Mouse (Mus musculus) right cerebral cortex, postnatal 4 days (tissue): ENCODE data around the gene Kat6b.
"Not testable (repeated sequence)": the region's sequence is repeated elsewhere in the genome, so short reads cannot be mapped to it uniquely, and the experiment has no call there.

Source experiments
- DNase-seq: peaks from one replicate; pipeline ENCODE4 v3.0.0-alpha.2; 2022

Kat6b gene

GRCm38 (mm10) chr14:21481231-21481630, at the start of gene Kat6b:
Gene Kat6b (plus strand): TSS chr14:21481434.
- DNase-seq = no peak

DNA sequence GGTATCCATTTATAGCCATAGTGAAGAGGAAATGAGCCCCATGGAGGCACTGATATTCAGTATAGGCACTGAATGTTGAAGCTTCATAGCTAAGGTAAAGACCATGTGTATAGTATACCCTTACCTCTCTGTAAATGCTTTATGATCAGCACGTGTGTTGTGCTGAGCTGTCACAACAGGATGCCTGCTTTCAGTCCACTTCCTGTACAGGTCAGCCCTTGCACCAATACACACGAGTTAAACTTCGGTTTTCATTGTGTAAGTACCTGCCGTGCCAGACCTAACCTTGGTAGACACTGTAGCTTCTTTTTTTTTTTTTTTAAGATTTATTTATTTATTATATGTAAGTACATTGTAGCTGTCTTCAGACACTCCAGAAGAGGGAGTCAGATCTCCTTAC, 47.8 kb upstream of the Kat6b start:
- DNase-seq = no peak

DNA sequence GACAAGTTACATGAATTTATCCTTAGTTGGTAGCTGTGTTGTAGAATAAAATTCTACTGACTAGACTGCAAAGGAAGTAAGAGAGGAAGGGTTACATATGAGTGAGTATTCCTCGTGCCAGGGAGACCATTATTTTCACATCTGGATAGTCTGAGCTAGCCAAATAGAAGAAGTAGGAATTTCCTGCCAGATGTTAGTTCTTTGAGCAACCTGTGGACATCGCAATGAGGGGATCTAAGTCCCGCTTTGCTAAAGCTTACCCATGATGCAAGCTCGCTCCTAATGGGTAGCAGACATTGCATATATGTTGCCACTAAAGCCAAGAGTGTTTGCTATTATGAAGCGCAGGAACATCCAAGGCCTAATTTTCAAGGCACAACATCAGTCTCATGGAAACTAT, 47.2 kb upstream of the Kat6b start:
- DNase-seq = no peak

DNA sequence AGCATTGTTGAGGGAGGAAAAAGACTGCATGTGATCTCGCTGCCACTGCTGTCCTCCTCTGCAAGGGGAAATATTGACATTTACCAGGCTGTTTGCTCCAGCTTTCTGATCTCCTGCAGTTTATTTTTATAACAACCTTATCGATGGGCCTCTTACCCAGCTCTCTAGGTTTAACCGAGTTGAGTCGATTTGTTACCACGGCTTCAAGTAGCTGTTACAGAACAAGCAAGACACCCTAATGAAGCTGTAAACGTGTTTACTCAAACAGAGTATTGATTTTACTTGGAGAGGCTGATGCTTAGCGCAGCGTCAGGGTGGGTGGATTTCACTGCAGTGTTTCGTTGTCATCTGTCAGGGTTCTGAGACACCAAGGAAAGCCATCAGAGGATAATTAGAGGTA, 46.5 kb upstream of the Kat6b start:
- DNase-seq = no peak

- DNase-seq = no peak
Measured at GRCm38 (mm10) chr14:21439785-21440184, 41.4 kb upstream of the Kat6b start.

DNA sequence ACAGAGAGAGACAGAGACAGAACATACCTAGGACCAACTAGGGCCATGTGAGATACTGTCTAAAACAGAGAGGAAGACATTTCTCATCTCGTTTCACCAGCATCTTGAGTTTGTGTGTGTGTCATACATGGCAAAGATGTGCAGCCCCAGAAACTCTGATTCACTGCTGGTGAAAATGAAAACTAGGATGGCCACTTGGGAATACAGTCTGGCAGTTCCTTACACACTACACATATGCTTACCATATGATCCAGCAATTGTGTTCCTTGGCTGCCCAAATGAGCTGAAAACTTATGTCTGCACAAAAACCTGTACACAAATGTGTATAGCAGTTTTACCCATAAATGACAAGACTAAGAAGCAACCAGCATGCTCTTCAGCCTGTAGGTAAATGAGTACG, 40.7 kb upstream of the Kat6b start:
- DNase-seq = no peak

DNA sequence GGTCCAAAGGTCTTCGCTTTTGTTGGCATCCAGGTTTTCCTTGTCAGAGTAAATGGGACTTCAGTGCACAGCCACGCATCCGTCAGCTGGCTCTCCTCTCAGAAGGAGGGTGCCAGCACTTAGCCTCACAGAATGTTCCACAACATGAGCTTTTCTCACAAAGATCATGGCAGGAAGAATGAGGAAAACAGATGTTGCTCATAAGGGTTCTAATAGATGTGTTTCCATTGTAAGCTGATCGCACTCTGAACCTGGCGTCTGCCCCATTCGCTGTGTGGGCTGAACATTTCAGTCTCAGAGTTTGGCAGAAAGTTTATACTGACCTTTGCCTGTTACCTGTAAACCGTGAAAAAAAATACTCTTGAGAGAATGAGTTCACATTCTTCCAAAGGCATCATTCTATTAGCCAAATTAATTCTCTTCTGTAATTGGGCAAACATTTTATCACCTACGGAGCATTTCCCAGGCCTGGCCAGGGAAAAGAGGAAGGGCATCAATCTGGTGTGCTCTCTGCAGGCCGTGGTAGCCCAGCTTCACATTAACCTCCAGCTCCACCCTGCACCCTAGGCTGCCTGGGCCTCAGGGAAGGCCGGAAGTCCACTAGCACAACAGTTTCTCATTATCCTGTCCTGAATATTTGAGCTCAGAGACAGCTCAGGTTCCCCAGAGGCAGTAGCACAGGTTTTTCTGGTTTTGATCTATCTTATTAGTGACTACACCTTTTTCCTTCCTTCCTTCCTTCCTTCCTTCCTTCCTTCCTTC, 39.3 kb upstream of the Kat6b start:
- no peak for DNase-seq

- no peak for DNase-seq
Measured at GRCm38 (mm10) chr14:21452581-21452980, 28.7 kb upstream of the Kat6b start.

GRCm38 (mm10) chr14:21453896-21454295, 27.3 kb upstream of the Kat6b start:
- no peak for DNase-seq

DNA sequence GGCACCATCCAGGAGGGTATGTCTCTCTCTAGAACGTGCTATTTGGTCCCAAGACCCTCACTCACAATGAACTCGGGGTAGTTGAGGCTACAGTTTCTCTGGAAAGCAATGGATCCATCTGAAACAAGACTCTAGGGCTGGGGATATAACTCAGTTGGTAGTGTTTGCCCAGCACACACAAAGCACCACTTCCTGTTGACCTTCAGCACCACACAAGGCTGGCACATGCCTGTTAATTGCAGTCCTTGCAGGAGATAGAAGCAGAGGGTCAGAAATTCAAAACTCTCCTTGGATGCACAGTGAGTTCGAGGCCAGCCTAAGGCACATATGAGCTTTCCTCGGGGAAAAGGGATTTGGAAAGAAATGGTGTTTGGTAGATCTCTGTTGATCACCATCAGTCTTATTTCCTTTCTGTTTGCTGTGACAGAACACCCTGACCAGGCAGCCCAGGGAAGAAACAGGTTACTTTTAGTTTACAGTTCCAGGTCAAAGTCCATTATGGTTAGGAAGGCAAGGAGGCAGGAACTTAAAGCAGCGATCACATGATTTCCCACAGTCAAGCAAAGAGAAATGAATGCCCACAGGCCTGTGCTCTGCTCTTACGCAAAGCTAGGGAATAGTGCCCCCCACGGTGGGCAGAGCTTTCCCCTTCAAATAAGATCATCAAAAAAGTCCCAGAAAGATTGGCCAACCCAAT, 25.4 kb upstream of the Kat6b start:
- DNase-seq = no peak

DNA sequence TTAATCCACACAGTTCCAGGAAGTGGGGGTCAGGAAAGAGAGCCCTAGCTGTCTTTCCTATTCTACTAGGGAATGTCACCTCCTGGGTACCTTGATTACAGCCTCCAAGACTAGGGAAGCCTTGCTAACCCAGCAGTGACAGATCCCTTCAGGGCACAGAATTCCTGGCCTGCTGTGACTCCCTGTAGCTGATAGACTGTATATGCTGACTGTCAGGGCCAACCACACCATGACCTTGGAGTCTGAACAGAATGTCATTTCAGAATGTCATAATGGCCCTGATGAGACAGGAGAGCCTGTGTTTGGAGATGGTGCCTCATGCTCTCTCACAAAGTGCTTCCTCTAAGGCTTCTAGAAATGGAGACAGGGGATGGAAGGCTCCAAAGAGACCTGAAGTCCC, 24.7 kb upstream of the Kat6b start:
- DNase-seq = no peak

- DNase-seq = no peak
Measured at GRCm38 (mm10) chr14:21457876-21458275, 23.4 kb upstream of the Kat6b start.

GRCm38 (mm10) chr14:21458696-21459095, 22.5 kb upstream of the Kat6b start:
- no peak for DNase-seq

DNA sequence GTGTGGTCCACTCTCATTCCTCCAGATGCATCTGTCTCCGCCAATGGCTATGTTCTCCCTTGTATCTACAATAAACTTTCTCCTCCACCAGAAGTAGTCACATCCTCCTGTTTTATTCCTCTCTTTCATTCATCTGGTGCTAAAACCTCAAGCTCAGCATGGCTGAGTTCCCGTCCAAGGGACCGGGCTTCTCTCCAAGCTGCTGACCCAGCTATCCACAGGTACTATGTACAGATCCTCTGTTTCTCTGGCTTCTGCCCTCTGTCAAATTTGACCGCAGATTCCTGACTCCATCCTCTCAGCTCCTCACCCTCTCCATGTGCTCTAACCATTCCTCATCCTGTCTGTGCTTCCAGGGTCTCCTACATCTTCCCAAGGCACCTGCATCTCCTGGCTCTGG, 22.1 kb upstream of the Kat6b start:
- DNase-seq = no peak

- no peak for DNase-seq
Measured at GRCm38 (mm10) chr14:21462398-21462797, 18.8 kb upstream of the Kat6b start.

DNA sequence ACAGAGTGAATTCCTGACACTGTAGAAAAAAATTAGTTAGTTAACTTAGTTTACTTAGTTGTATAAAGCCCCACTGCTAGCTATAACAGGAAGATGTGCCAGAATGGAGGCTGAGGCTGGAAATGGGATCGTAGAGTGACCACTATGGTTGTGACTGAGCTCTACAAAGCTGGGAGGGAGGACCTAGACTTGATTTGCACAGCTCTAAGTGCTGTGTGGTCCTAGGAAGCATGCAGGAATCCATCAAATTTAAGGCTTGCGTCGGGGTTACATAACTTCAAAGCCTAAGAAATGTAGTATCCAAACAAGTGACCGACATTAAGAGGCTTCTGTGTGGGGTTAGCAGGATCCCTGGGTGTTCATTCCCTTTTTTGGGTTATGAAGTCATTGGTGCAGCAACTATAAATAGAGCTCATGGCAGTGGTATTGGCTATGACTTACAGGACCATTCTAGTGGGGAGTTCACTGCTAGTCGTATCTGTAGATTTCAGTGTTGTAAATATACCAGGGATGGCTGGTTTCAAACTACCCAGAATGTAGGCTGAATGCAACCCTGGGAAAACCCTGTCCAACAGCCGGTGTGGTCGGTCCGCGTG, 18.0 kb upstream of the Kat6b start:
- no peak for DNase-seq

DNA sequence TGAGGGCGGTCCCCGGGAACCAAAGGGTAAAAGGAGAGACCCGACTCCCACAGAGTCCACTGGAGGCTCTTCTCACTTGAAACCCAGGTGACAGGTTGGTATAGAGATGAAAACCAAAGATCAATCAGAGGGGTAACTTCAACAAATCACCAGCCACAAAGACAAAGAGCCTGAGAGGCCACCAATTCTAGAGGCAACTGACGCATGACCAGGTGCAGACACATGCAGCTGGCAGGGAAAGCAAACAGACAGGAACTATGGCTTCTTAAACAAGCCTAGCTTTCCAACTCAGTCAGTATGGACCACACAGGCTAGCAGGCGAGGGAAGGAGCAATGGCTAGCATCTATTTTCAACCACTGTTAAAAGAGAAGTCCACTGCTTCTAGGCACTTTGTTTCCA, 10.8 kb upstream of the Kat6b start:
- no peak for DNase-seq

- DNase-seq = no peak
Measured at GRCm38 (mm10) chr14:21471975-21472374, 9.3 kb upstream of the Kat6b start.

GRCm38 (mm10) chr14:21474593-21475132, 6.6 kb upstream of the Kat6b start:
- DNase-seq = not testable (repeated sequence)

DNA sequence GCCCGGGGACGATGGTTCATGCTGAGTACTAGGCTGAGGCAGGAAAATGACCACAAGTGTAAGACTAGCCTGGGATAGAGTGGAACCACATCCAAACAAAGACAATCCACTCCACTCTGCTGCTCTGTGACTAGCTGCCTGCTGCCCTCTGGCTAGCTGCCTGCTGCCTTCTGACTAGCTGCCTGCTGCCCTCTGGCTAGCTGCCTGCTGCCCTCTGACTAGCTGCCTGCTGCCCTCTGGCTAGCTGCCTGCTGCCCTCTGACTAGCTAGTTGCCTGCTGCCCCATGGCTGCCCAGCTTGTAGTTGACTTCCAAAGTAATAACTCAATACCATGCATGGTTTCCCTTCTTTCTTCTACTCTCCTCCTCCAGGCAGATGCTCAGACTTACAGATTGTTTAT, 4.1 kb upstream of the Kat6b start:
- DNase-seq = no peak

- DNase-seq = no peak
Measured at GRCm38 (mm10) chr14:21479566-21479965, 1.7 kb upstream of the Kat6b start.

DNA sequence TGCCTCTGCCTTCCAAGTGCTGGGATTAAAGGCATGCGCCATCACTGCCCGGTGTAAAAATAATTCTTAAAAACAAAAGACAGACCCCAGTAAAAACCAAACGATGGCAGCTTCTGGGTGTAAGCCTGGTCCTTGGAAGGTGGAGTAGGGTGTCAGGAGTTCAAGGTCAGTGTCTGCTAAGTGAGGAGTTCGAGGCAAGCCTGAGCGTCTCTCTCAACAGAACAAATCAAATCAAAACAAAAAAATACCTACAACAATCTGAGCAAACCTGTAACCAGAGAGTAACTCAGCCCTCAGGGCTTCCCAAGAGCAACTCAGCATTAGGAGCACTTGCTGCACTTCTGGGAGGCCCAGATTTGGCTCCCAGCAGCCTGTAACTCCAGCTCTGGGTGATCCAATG, 1.0 kb upstream of the Kat6b start:
- no peak for DNase-seq

- no peak for DNase-seq
Measured at GRCm38 (mm10) chr14:21484199-21484598, 3.0 kb downstream of the Kat6b start.

DNA sequence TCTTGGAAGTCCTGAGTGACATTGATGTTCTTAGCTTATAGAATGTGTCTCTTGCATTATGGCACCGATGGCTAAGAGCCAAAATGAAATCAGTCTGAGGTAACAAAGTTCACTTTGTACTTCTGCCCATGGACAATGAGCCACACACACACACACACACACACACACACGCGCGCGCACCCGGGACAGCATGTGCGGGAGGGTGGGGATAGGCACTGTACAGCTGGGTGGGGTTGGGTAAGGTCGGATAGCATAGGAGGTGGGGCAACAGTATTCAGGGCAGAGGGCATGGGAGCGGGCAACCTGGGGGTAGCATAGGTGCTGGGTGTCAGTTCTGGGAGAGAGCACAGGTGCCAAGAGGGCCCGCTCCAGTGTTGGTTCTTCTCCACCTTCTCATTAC, 3.5 kb downstream of the Kat6b start:
- DNase-seq = no peak
